Mouse (Mus musculus): ENCODE data around the gene Tlcd1.

The Tlcd1 gene

GRCm38 (mm10) chr11:78205361-78206206 lies 29.1 kb downstream of the Tlcd1 start:
- no peak for DNase-seq (ENCODE audit: low spot score)

DNA sequence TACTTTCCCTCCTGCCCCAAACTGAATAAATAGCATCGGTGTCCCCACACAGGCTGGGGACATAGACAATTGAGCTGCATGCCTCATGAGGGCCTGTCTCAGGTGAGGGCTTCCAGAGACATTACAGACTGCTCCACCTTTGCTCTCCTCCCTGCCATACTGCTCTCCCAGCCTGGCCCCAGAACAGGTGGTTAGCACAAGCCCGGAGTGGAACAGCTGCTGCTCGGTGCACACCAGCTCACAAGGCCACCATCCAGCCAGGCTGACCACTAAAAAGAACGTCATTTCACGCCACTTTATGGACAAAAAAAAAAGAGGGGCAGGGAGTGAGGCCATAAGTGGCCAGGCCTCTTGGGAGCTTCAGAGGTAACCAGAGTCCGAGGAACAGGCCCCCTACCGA lies 30.7 kb downstream of the Tlcd1 start:
- DNase-seq (ENCODE audit: low spot score) = no peak

- DNase-seq (ENCODE audit: low spot score) = no peak
Measured at GRCm38 (mm10) chr11:78209886-78210285, 33.4 kb downstream of the Tlcd1 start.

- no peak for DNase-seq (ENCODE audit: low spot score)
Measured at GRCm38 (mm10) chr11:78210615-78211014, 34.1 kb downstream of the Tlcd1 start.

DNA sequence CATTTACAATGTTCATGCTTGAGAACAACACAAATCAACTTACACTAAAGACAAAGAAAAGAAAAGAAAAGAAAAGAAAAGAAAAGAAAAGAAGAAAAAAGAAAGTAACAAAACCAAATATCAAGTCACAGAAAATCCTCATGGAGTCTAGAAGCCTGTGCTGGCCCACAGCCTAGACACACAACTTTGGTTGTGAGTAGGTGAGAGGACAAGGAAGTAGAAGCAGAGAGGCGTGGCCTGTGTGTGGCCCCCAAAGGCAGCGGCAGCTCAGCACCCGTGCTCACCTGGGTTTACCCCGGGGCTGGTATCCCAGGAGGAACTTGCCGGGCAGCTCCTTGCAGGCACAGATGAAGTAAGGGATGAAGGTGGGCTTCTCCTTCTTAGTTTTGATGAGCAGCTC lies 35.0 kb downstream of the Tlcd1 start:
- no peak for DNase-seq (ENCODE audit: low spot score)

GRCm38 (mm10) chr11:78213086-78213817 lies 36.7 kb downstream of the Tlcd1 start:
- DNase-seq (ENCODE audit: low spot score) = no peak

- DNase-seq (ENCODE audit: low spot score) = no peak
Measured at GRCm38 (mm10) chr11:78215709-78216317, 39.3 kb downstream of the Tlcd1 start.

DNA sequence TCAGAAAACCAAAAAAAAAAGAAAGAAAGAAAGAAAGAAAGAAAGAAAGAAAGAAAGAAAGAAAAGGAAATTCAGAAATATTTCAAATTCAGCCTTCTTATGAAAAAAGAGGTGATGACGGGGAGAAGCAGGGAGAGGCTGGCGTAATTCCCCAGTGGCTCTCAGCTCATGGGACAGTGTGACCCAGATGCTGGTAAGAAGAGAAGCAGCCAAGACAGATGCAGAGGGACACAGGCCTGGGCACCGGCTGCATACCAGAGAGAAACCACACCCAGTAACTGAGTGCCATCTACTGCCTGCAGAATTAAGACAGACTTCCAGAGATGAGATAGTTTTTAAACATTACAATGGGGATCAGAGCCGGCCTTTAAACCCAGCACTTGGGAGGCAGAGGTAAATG lies 47.1 kb downstream of the Tlcd1 start:
- DNase-seq (ENCODE audit: low spot score) = no peak

All from MN1 (cell line).